Mouse (Mus musculus): ENCODE measurements around the gene Ankrd9. TPM values are rescaled to one million over a fixed set of nuclear protein-coding genes. Genes with fewer than 3 reads are reported as not detected.

The Ankrd9 gene
- total RNA-seq, 2 experiments from 2014 or later: 9.1 to 9.7 TPM

Other genes starting within 250 kb of the Ankrd9 start
- 10 to 100 TPM; 47.6 to 47.8 TPM for gene Wdr20, start 241.1 kb downstream of the Ankrd9 start, total RNA-seq (2021)
- gene Mok, start 138.1 kb downstream of the Ankrd9 start, total RNA-seq (2021): 1 to 10 TPM; 1.8 to 2.2 TPM
- gene Zfp839, start 128.8 kb downstream of the Ankrd9 start, total RNA-seq (2021): 10 to 100 TPM; 18.7 to 19.3 TPM
- gene Cinp, start 89.9 kb downstream of the Ankrd9 start, total RNA-seq (2021): 10 to 100 TPM; 49.7 to 51.0 TPM
- 10 to 100 TPM; 10.4 to 11.0 TPM for gene Tecpr2, start 89.8 kb downstream of the Ankrd9 start, total RNA-seq (2021)
- 10 to 100 TPM; 47.5 to 49.4 TPM for gene Rcor1, start 60.3 kb upstream of the Ankrd9 start, total RNA-seq (2021)
- gene Traf3, start 187.3 kb upstream of the Ankrd9 start, total RNA-seq (2021): 10 to 100 TPM; 31.5 to 34.5 TPM
- gene 4930595D18Rik, start 205.5 kb upstream of the Ankrd9 start, total RNA-seq (2021): not detected

Data from adrenal gland, postnatal 4 days (tissue).